Mouse (Mus musculus) olfactory bulb, adult 2 months (tissue): Measurements from ENCODE around the gene Msto1. TPM values are rescaled to one million over a fixed set of nuclear protein-coding genes. Genes with fewer than 3 reads are reported as not detected.

Source experiments
- H3K27ac ChIP-seq: fragments of 200-500 bp; 2 replicates; pipeline ENCODE4 v1.5.1; 2012; ENCODE audit warnings: low read depth, low read length; ENCODE audit not compliant: insufficient read depth
- H3K4me1 ChIP-seq: fragments of 200-500 bp; 2 replicates; pipeline ENCODE4 v1.6.1; 2012; ENCODE audit warnings: low read length; ENCODE audit not compliant: control insufficient read depth, insufficient read depth
- H3K4me3 ChIP-seq: fragments of 200-500 bp; 2 replicates; pipeline ENCODE4 v1.5.1; 2012; ENCODE audit warnings: mild to moderate bottlenecking, low read depth, low read length, moderate library complexity; ENCODE audit not compliant: insufficient read depth
- CTCF ChIP-seq: fragments of 200-500 bp; IDR thresholded peaks from 2 replicates; pipeline ENCODE4 v1.5.1; 2012; ENCODE audit warnings: low read depth, mild to moderate bottlenecking, low read length, moderate library complexity; ENCODE audit not compliant: insufficient read depth
- POLR2A ChIP-seq: fragments of 200-500 bp; IDR thresholded peaks from 2 replicates; pipeline ENCODE4 v1.6.1; 2012; ENCODE audit warnings: mild to moderate bottlenecking, low read depth, low read length, moderate library complexity; ENCODE audit not compliant: insufficient read depth
- WGBS: fragments of 180-500 bp; shearing (Covaris S2); methylation state at CpG from one replicate; pipeline ENCODE4 v1.1.7; 2018; 5-methylcytosine and 5-hydroxymethylcytosine counted together
- polyA plus RNA-seq: library from polyadenylated mRNA; stranded (reverse); fragments of >200 nt; gene quantifications from 2 replicates; pipeline ENCODE4 v1.2.4, GENCODE M21; 2012; ENCODE audit warnings: low replicate concordance; ENCODE audit not compliant: missing spikeins, insufficient read depth, insufficient read length

Msto1 gene
- polyA plus RNA-seq, 1 experiment = not detected

GRCm38 (mm10) chr3:88942316-88942880, 28.6 kb upstream of the Msto1 start:
- WGBS = 94% methylated on average over 10 of the region's 10 CpGs
- no peak overlapping the region for H3K27ac ChIP-seq
- no peak overlapping the region for H3K4me3 ChIP-seq
- H3K4me1 ChIP-seq = no peaks in the 10 kb centered on the region
- no peak for TF ChIP-seq POLR2A
- TF ChIP-seq CTCF = no peak

- no peak overlapping the region for H3K4me3 ChIP-seq
- TF ChIP-seq CTCF (no peak), POLR2A (no peak)
- no peak overlapping the region for H3K27ac ChIP-seq
- no peaks in the 10 kb centered on the region for H3K4me1 ChIP-seq
- WGBS = 30% methylated on average over 3 of the region's 3 CpGs
Measured at GRCm38 (mm10) chr3:88939749-88940148, 25.9 kb upstream of the Msto1 start.

- 90% methylated on average over 10 of the region's 10 CpGs for WGBS
- TF ChIP-seq POLR2A (no peak), CTCF (no peak)
- Histone ChIP-seq H3K27ac (no peak overlapping the region), H3K4me3 (no peak overlapping the region), H3K4me1 (no peaks in the 10 kb centered on the region)
Measured at GRCm38 (mm10) chr3:88939071-88939470, 25.3 kb upstream of the Msto1 start.

GRCm38 (mm10) chr3:88929501-88929900, 15.7 kb upstream of the Msto1 start:
- Histone ChIP-seq H3K4me1 (no peaks in the 10 kb centered on the region), H3K27ac (no peak overlapping the region), H3K4me3 (no peak overlapping the region)
- 91% methylated on average over 3 of the region's 3 CpGs for WGBS
- no peak for TF ChIP-seq POLR2A
- no peak for TF ChIP-seq CTCF

- no peaks in the 10 kb centered on the region for H3K4me1 ChIP-seq
- H3K27ac ChIP-seq = no peak overlapping the region
- WGBS = 92% methylated on average over 2 of the region's 2 CpGs
- no peak overlapping the region for H3K4me3 ChIP-seq
- TF ChIP-seq POLR2A (no peak), CTCF (no peak)
Measured at GRCm38 (mm10) chr3:88925651-88926050, 11.9 kb upstream of the Msto1 start.

DNA sequence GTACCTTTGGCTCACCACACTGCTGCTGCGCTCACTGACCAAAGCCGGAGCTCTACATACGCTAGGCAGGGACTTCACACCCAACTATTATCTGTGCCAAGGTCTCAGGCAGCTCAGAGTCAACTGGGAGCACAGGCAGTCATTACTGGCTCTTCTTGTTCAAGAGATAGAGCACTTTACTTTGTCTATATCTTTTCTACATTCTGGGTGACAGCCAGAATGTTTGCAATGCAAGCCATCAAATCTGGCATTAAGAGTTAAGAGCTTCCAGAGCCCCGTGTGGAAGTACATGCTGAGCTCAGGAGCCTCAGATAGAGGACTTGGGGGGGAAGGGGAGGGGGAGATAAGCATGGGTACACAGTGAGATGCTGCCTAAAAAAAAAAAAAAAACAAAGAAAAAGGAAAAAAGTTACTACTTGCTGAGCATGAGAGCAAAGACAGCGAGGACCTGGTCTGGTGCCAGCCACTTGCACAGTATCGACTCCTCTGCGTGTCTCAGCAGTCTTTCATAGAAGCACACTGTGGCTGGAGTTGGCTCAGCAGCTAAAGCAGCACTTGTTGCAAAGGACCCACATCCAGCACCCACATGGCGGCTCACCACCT, 10.3 kb upstream of the Msto1 start:
- no peak overlapping the region for H3K27ac ChIP-seq
- H3K4me3 ChIP-seq = no peak overlapping the region
- no peak for TF ChIP-seq POLR2A
- TF ChIP-seq CTCF = no peak
- H3K4me1 ChIP-seq = no peaks in the 10 kb centered on the region
- WGBS = 78% methylated on average over 8 of the region's 8 CpGs

GRCm38 (mm10) chr3:88921411-88921810, 7.6 kb upstream of the Msto1 start:
- TF ChIP-seq CTCF = no peak
- no peak for TF ChIP-seq POLR2A
- WGBS = 96% methylated on average over 9 of the region's 9 CpGs
- H3K27ac ChIP-seq = no peak overlapping the region
- no peaks in the 10 kb centered on the region for H3K4me1 ChIP-seq
- no peak overlapping the region for H3K4me3 ChIP-seq

GRCm38 (mm10) chr3:88918981-88919380, 5.2 kb upstream of the Msto1 start:
- H3K4me3 ChIP-seq = no peak overlapping the region
- 71% methylated on average over 13 of the region's 13 CpGs for WGBS
- no peak for TF ChIP-seq POLR2A
- no peak for TF ChIP-seq CTCF
- H3K27ac ChIP-seq = no peak overlapping the region
- H3K4me1 ChIP-seq = no peaks in the 10 kb centered on the region

DNA sequence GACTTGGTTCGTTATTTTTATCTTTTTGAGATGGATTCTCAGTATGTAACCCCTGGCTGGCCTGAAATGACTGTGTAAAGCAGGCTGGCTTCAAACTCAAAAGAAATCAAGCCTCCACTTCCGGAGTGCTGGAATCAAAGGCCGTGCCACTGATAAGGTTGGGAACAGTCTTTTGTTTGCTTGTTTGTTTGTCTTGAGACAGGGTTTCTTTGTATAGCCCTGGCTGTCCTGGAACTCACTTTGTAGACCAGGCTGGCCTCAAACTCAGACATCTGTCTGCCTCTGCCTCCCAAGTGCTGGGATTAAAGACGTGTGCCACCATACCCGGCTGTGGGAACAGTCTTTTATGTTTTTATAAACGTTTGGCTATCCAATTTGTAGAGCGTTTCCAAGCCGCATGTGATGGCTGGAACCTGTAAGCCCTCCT, 598 bp upstream of the Msto1 start:
- no peak for TF ChIP-seq POLR2A
- no peak for TF ChIP-seq CTCF
- peak overlapping the region; percentile 59 for H3K4me3 ChIP-seq
- peaks cover 5% of the 10 kb centered on the region for H3K4me1 ChIP-seq
- H3K27ac ChIP-seq = peak overlapping the region; percentile 53
- 19% methylated on average over 8 of the region's 8 CpGs for WGBS

- WGBS = 92% methylated on average over 7 of the region's 7 CpGs
- H3K4me3 ChIP-seq = no peak overlapping the region
Measured at GRCm38 (mm10) chr3:88912585-88912984, 1.2 kb downstream of the Msto1 start.

More at GRCm38 (mm10) chr3:88912585-88912984, 1.2 kb downstream of the Msto1 start:
- H3K27ac ChIP-seq = no peak overlapping the region
- H3K4me1 ChIP-seq = peaks cover 10% of the 10 kb centered on the region
- TF ChIP-seq CTCF (no peak), POLR2A (no peak)
